Mouse (Mus musculus) liver, adult 2 months (tissue): Measurements from ENCODE around the gene Ankrd1.

Source experiments
- CTCF ChIP-seq: fragments of 200-500 bp; IDR thresholded peaks from 2 replicates; pipeline ENCODE4 v1.5.1; 2011; ENCODE audit warnings: low read depth, low read length, control low read depth
- POLR2A ChIP-seq: fragments of 200-500 bp; IDR thresholded peaks from 2 replicates; pipeline ENCODE4 v1.6.1; 2011; ENCODE audit warnings: low read length, control low read depth; ENCODE audit not compliant: insufficient read depth; ENCODE audit errors: extremely low read depth

DNA sequence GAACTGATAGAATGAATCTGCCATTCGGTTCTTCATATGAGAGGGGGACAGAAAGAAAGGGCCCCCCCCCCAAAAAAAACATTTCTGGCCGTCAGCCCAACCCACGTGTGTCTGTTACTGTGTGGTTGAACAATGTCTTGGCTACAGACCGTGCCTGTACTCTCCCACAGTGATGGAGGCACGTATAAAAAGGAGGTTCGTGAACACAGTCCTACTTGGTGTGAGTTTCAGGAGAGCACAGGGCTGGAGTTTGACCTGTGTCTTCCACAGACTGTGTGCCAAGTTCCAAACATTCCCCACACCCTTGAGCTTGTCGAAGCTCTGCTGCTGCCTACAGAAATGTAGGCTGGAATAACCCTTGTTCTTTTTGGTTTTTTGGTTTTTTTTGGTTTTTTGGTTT lies 9.4 kb downstream of the Ankrd1 start:
- no peak for TF ChIP-seq CTCF
- TF ChIP-seq POLR2A: no peak
